9 mouse cellular contexts compared by ENCODE assay signal in the genomic region with DNA sequence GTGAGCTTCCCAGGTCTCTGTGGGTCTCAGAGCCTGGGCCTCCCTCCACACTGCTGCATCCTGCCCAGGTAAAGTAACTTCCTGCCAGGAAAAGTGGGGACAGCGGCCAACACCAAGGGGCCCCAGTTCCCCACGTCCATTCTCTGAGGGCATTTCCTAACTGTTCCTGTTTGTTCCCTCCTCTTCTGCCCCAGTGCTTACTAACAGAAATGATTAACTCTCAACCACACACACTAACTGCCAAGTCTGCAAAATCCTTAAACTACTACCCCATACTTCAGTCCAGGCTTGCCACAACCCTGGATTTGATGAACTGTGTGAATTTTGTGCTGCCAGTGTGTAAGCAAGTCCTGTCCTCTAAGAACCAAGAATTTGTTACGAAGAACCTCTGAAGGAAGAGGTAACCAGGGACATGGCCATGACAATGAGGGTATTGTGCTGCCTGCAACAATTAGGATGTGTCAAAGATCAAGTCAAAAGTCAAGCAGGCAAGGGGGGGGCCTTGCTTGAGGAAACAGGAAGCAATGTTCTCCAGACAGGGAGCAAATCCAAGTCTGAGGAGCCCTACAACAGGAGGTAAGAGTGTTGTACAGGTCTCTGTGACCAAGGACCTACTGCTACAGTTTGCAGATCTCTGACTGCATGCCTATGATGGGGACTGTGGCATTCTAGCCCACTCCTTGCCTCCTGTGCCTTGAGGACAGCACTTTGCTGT. TPM values are rescaled to one million over a fixed set of nuclear protein-coding genes. Genes with fewer than 3 reads are reported as not detected.
DNase-seq lines count a peak whose midpoint lies in the region; ATAC-seq and TF ChIP-seq lines count a peak whose summit lies in the region.
"Had no signal": no experiment of that assay in that cellular context is flagged by ENCODE, and none has a peak within 500 bp of the region (broad histone marks: within the 10 kb centered on the region; RNA-seq: fewer than 3 reads in every experiment).

No protein-coding gene starts in this region.

- H3K27me3 ChIP-seq in heart, postnatal 0 days (ENCODE audit: control insufficient read depth, insufficient read depth, low read length), result no peaks in the 10 kb centered on the region
- H3K27me3 ChIP-seq in lung, postnatal 0 days (replicated peaks; ENCODE audit: insufficient read depth, low read length), result no peaks in the 10 kb centered on the region
- H3K27me3 ChIP-seq in midbrain, embryonic 13.5 days, result no peaks in the 10 kb centered on the region

- H3K27ac ChIP-seq in heart, postnatal 0 days (ENCODE audit: low read depth), result peak overlapping the region; percentile 13; the same call in 1 of the 2 replicates
- peak overlapping the region; percentile 41; the same call in 1 of the 2 replicates for H3K27ac ChIP-seq in brown adipose tissue, adult 24 weeks (replicated peaks; ENCODE audit: low read depth, low read length)
- H3K27ac ChIP-seq in lung, postnatal 0 days (ENCODE audit: low read length), result peak overlapping the region; percentile 62
- no peak overlapping the region for H3K27ac ChIP-seq in midbrain, embryonic 13.5 days

- H3K4me2 ChIP-seq in heart, postnatal 0 days (ENCODE audit: low read depth, low read length), result no peak overlapping the region
- no peak overlapping the region for H3K4me2 ChIP-seq in lung, postnatal 0 days (replicated peaks; ENCODE audit: low read depth, low read length)
- H3K4me2 ChIP-seq in midbrain, embryonic 13.5 days (replicated peaks), result no peak overlapping the region
- H3K4me2 ChIP-seq: midbrain, embryonic 11.5 days had no signal

- H3K9me3 ChIP-seq in heart, postnatal 0 days (replicated peaks; ENCODE audit: control insufficient read depth, low read length), result no peaks in the 10 kb centered on the region
- no peaks in the 10 kb centered on the region for H3K9me3 ChIP-seq in lung, postnatal 0 days (ENCODE audit: low read length)
- H3K9me3 ChIP-seq in midbrain, embryonic 13.5 days, result no peaks in the 10 kb centered on the region

- no peak for DNase-seq in heart, postnatal 0 days (ENCODE audit: low spot score)
- DNase-seq in heart, adult 8-10 months (ENCODE audit: low spot score), result no peak
- peak; percentile 71 to 80 for DNase-seq in kidney, adult 8-10 months
- DNase-seq in lung, postnatal 0 days (ENCODE audit: low spot score), result peak; percentile 55
- DNase-seq in thymus, postnatal 36 days, result no peak
- DNase-seq in layer of hippocampus, adult 18-20 months (ENCODE audit: low spot score in 2 of 2), result no peak

- ATAC-seq in heart, postnatal 0 days (ENCODE audit: insufficient read depth, low read depth), result no peak
- ATAC-seq in lung, postnatal 0 days, result peak; percentile 37
- no peak for ATAC-seq in midbrain, embryonic 13.5 days

- no peak for TF ChIP-seq EP300 in heart, postnatal 0 days (IDR thresholded peaks at IDR 0.05; ENCODE audit: low read depth)
- no peak for TF ChIP-seq EP300 in lung, postnatal 0 days (IDR thresholded peaks at IDR 0.05)

- H3K4me3 ChIP-seq in heart, postnatal 0 days (ENCODE audit: low read depth, low read length), result no peak overlapping the region
- no peak overlapping the region for H3K4me3 ChIP-seq in brown adipose tissue, adult 24 weeks (ENCODE audit: insufficient read depth, low read depth, low read length)
- H3K4me3 ChIP-seq in lung, postnatal 0 days (ENCODE audit: low read depth, low read length), result no peak overlapping the region
- H3K4me3 ChIP-seq in midbrain, embryonic 13.5 days (replicated peaks), result no peak overlapping the region

- H3K4me1 ChIP-seq in heart, postnatal 0 days (ENCODE audit: control insufficient read depth, insufficient read depth), result peaks cover 36% of the 10 kb centered on the region
- H3K4me1 ChIP-seq in brown adipose tissue, adult 24 weeks (ENCODE audit: control insufficient read depth, insufficient read depth, insufficient read length, low read length), result peaks cover 64% of the 10 kb centered on the region
- peaks cover 44% of the 10 kb centered on the region; the same call in 1 of the 2 replicates for H3K4me1 ChIP-seq in lung, postnatal 0 days (ENCODE audit: insufficient read depth, low read depth, low read length)
- H3K4me1 ChIP-seq in midbrain, embryonic 13.5 days (replicated peaks), result peaks cover 18% of the 10 kb centered on the region

- 59% methylated on average over 3 of the region's 3 CpGs for WGBS in heart, postnatal 0 days
- 36% methylated on average over 3 of the region's 3 CpGs for WGBS in lung, postnatal 0 days
- WGBS in midbrain, embryonic 13.5 days, result 63% methylated on average over 3 of the region's 3 CpGs

- no peak for TF ChIP-seq CTCF in heart, postnatal 0 days (IDR thresholded peaks at IDR 0.05; ENCODE audit: low read depth)
- no peak for TF ChIP-seq CTCF in lung, postnatal 0 days (IDR thresholded peaks at IDR 0.05)

- no peak overlapping the region for H3K9ac ChIP-seq in heart, postnatal 0 days (replicated peaks; ENCODE audit: low read depth, low read length)
- H3K9ac ChIP-seq in lung, postnatal 0 days (replicated peaks; ENCODE audit: low read depth), result no peak overlapping the region
- no peak overlapping the region for H3K9ac ChIP-seq in midbrain, embryonic 13.5 days (replicated peaks)

- no peaks in the 10 kb centered on the region for H3K36me3 ChIP-seq in heart, postnatal 0 days (replicated peaks; ENCODE audit: control insufficient read depth, insufficient read depth, low read length)
- H3K36me3 ChIP-seq in lung, postnatal 0 days (ENCODE audit: insufficient read depth, low read length), result no peaks in the 10 kb centered on the region
- H3K36me3 ChIP-seq in midbrain, embryonic 13.5 days, result peaks cover 5% of the 10 kb centered on the region; the same call in 1 of the 2 replicates

RNA-seq across cellular contexts. Expression of gene Tspan14, which starts 35.3 kb away (rescaled TPM):
- 15.6 and 30.2 TPM in 2 replicates for total RNA-seq in heart, postnatal 0 days (2014; rRNA removed; ENCODE audit: low replicate concordance)
- 21.6 and 23.8 TPM in 2 replicates for polyA plus RNA-seq in heart, postnatal 0 days (2015; fragmentation: Nextera tagmentation; extraction: Ambion mirVana)
- 10 to 100 TPM in 2 of 4 experiments, 1 to 10 TPM in 2; 9.8 to 18.6 (median 10.8) TPM for total RNA-seq in heart, adult 8-10 months (2022)
- polyA plus RNA-seq in brown adipose tissue, adult 24 weeks (2012; ENCODE audit: insufficient read depth, insufficient read length, missing spikeins), result 27.1 and 43.2 TPM in 2 replicates
- polyA plus RNA-seq in lung, postnatal 0 days (2015; fragmentation: Nextera tagmentation; extraction: Ambion mirVana), result 77.3 and 84.9 TPM in 2 replicates
- 10 to 100 TPM; 30.5 to 33.7 TPM for total RNA-seq in layer of hippocampus, adult 18-20 months (2021)
- polyA plus RNA-seq in midbrain, embryonic 13.5 days (2015; fragmentation: Nextera tagmentation; extraction: Ambion mirVana), result 79.7 and 80.4 TPM in 2 replicates

RNA-seq across cellular contexts. Expression of gene Sh2d4b, which starts 38.2 kb away (rescaled TPM):
- 0.46 and 1.0 TPM in 2 replicates for total RNA-seq in heart, postnatal 0 days (2014; rRNA removed; ENCODE audit: low replicate concordance)
- 0.20 and 0.21 TPM in 2 replicates for polyA plus RNA-seq in heart, postnatal 0 days (2015; fragmentation: Nextera tagmentation; extraction: Ambion mirVana)
- total RNA-seq in heart, adult 8-10 months (2022), result under 1 TPM; 0.53 to 0.80 (median 0.66) TPM
- not detected in 2 replicates for polyA plus RNA-seq in brown adipose tissue, adult 24 weeks (2012; ENCODE audit: insufficient read depth, insufficient read length, missing spikeins)
- 0.38 and 0.58 TPM in 2 replicates for polyA plus RNA-seq in lung, postnatal 0 days (2015; fragmentation: Nextera tagmentation; extraction: Ambion mirVana)
- 1 to 10 TPM in 1 of 2 experiments, under 1 TPM in 1; 0.91 to 1.7 TPM for total RNA-seq in layer of hippocampus, adult 18-20 months (2021)
- 1.2 and 1.4 TPM in 2 replicates for polyA plus RNA-seq in midbrain, embryonic 13.5 days (2015; fragmentation: Nextera tagmentation; extraction: Ambion mirVana)

Comparison
In these comparisons a context has a peak if more than half of its experiments do, and no peak if none do; other contexts are left out.
1. DNase-seq: peak in kidney, adult 8-10 months (2 of 2) and lung, postnatal 0 days (single experiment); none in heart, postnatal 0 days (single experiment), heart, adult 8-10 months (single experiment), thymus, postnatal 36 days (0 of 2) and layer of hippocampus, adult 18-20 months (0 of 2).